Mouse (Mus musculus) erythroblast, embryonic 14.5 days (primary cell): ENCODE data around the gene Cypt1. TPM values are rescaled to one million over a fixed set of nuclear protein-coding genes. Genes with fewer than 3 reads are reported as not detected.

Source experiments
- H3K27me3 ChIP-seq: 2 replicates; pipeline ENCODE4 v1.6.1; 2012; ENCODE audit warnings: inconsistent platforms; ENCODE audit not compliant: control insufficient read depth
- H3K36me3 ChIP-seq: 2 replicates; pipeline ENCODE4 v1.6.1; 2012; ENCODE audit warnings: mild to moderate bottlenecking, inconsistent platforms; ENCODE audit not compliant: control insufficient read depth
- H3K4me1 ChIP-seq: 2 replicates; pipeline ENCODE4 v1.6.1; 2012; ENCODE audit warnings: inconsistent platforms; ENCODE audit not compliant: control insufficient read depth
- H3K4me3 ChIP-seq: replicated peaks from 2 replicates; pipeline ENCODE3; 2012; ENCODE audit warnings: moderate library complexity, mild to moderate bottlenecking, inconsistent platforms
- H3K9me3 ChIP-seq: 2 replicates; pipeline ENCODE4 v1.6.1; 2012; ENCODE audit warnings: low read length, inconsistent platforms, mixed read lengths; ENCODE audit not compliant: control insufficient read depth
- GATA1 ChIP-seq: IDR thresholded peaks from 2 replicates; pipeline ENCODE4 v1.6.1; 2012; ENCODE audit warnings: low read length, inconsistent platforms, mixed read lengths
- TAL1 ChIP-seq: IDR thresholded peaks from 3 replicates; pipeline ENCODE4 v1.6.1; 2012; ENCODE audit warnings: low read length, inconsistent platforms, mixed read lengths
- polyA plus RNA-seq: library from polyadenylated mRNA; stranded (reverse); fragments of >175 nt; gene quantifications from 2 replicates; pipeline ENCODE4 v1.2.3, GENCODE M21; 2012

The Cypt1 gene
- polyA plus RNA-seq, result not detected in 2 replicates

- Histone ChIP-seq H3K9me3 (no peaks in the 10 kb centered on the region), H3K4me1 (no peaks in the 10 kb centered on the region), H3K27me3 (no peaks in the 10 kb centered on the region), H3K4me3 (no peak within 1 kb of the TSS), H3K36me3 (no peaks in the 10 kb centered on the region)
- TF ChIP-seq GATA1, result no peak
- TF ChIP-seq TAL1, result no peak
These were observed at the start of gene Cypt1 for GRCm38 (mm10) chrX:16522569-16522968. Gene Cypt1, plus strand, starts transcription at chrX:16522869.

GRCm38 (mm10) chrX:16546806-16547205, 24.1 kb downstream of the Cypt1 start:
- no peaks in the 10 kb centered on the region for H3K4me1 ChIP-seq
- no peaks in the 10 kb centered on the region for H3K9me3 ChIP-seq
- no peaks in the 10 kb centered on the region for H3K36me3 ChIP-seq
- no peak overlapping the region for H3K4me3 ChIP-seq
- TF ChIP-seq GATA1 (no peak), TAL1 (no peak)
- no peaks in the 10 kb centered on the region for H3K27me3 ChIP-seq

DNA sequence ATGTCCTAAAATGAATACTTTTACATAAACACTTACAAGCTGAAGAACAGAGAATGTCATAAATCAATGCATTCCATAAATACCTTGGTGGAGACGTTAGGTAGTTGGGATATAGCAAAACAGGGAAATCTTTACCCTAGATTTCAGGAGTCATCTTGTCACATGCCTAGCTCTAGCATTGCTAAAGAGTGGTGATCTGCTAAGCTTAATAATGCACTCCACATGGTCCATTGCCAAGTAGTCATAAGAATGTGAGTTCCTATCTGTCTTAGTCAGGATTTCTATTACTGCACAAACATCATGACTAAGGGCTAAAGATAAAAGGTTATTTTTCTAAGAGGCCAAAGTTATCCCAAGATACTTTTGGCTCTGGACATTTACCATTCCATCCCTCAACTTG, 34.4 kb downstream of the Cypt1 start:
- Histone ChIP-seq H3K9me3 (no peaks in the 10 kb centered on the region), H3K27me3 (no peaks in the 10 kb centered on the region), H3K4me1 (no peaks in the 10 kb centered on the region), H3K36me3 (no peaks in the 10 kb centered on the region), H3K4me3 (no peak overlapping the region)
- no peak for TF ChIP-seq GATA1
- TF ChIP-seq TAL1, result no peak

DNA sequence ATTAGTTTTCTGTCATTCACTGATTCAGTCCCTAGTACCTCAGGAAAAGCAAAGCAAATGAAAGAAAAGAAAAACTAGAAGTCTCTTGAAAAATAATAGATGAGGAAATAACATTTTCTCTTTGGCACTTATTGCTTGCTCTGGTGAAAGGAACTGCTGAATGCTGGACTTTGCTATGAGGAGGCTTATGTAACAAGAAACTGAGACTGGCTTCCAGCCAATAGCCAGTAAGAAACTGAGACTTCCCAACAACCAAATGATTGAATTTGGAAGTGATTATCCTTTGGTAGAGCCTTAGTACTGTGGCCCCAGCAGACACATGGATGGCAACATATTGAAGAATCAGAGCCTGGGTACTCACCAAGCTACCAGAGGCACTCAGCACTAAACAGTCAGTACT, 35.8 kb downstream of the Cypt1 start:
- Histone ChIP-seq H3K27me3 (no peaks in the 10 kb centered on the region), H3K9me3 (no peaks in the 10 kb centered on the region), H3K4me1 (no peaks in the 10 kb centered on the region), H3K4me3 (no peak overlapping the region), H3K36me3 (no peaks in the 10 kb centered on the region)
- TF ChIP-seq TAL1 (no peak), GATA1 (no peak)

Other genes with a start within 250 kb of the Cypt1 start
- gene Maoa, start 96.8 kb downstream of the Cypt1 start, polyA plus RNA-seq, result 0.03 TPM in 1 of 2 replicates, not detected in the other